Mouse (Mus musculus) midbrain, embryonic 13.5 days (tissue): ENCODE measurements around the gene Morn3. TPM values are rescaled to one million over a fixed set of nuclear protein-coding genes. Genes with fewer than 3 reads are reported as not detected.

Experiments
- ATAC-seq: fragments of 200-750 bp; cut with Nextera tagmentation; 2 replicates; pipeline ENCODE4 v1.8.0; 2017; ENCODE audit warnings: mild to moderate bottlenecking, moderate TSS enrichment, moderate library complexity
- H3K27ac ChIP-seq: fragments of 300-500 bp; sonication (generic); 2 replicates; pipeline ENCODE4 v1.5.1; 2015; ENCODE audit warnings: inconsistent platforms, mild to moderate bottlenecking, moderate library complexity
- H3K27me3 ChIP-seq: fragments of 300-500 bp; sonication (generic); 2 replicates; pipeline ENCODE4 v1.6.1; 2015; ENCODE audit warnings: mild to moderate bottlenecking, inconsistent platforms
- H3K36me3 ChIP-seq: fragments of 300-500 bp; sonication (generic); 2 replicates; pipeline ENCODE4 v1.6.1; 2015; ENCODE audit warnings: mild to moderate bottlenecking, inconsistent platforms
- H3K4me1 ChIP-seq: fragments of 300-500 bp; sonication (generic); replicated peaks from 2 replicates; pipeline ENCODE4 v1.6.1; 2015; ENCODE audit warnings: inconsistent platforms
- H3K4me2 ChIP-seq: fragments of 300-500 bp; sonication (generic); replicated peaks from 2 replicates; pipeline ENCODE4 v1.6.1; 2015; ENCODE audit warnings: moderate library complexity, mild to moderate bottlenecking, inconsistent platforms
- H3K4me3 ChIP-seq: fragments of 300-500 bp; sonication (generic); replicated peaks from 2 replicates; pipeline ENCODE4 v1.5.1; 2015; ENCODE audit warnings: mild to moderate bottlenecking, inconsistent platforms
- H3K9ac ChIP-seq: fragments of 300-500 bp; sonication (generic); replicated peaks from 2 replicates; pipeline ENCODE4 v1.6.1; 2015; ENCODE audit warnings: mild to moderate bottlenecking, inconsistent platforms
- H3K9me3 ChIP-seq: fragments of 300-500 bp; sonication (generic); 2 replicates; pipeline ENCODE4 v1.6.1; 2016; ENCODE audit warnings: mild to moderate bottlenecking, inconsistent platforms
- WGBS: fragments of 180-500 bp; shearing (Covaris S2); methylation state at CpG from one replicate; pipeline ENCODE4 v1.1.7; 2015; 5-methylcytosine and 5-hydroxymethylcytosine counted together
- polyA plus RNA-seq: library from polyadenylated mRNA; unstranded; fragments of >200 nt; fragmentation: Nextera tagmentation; extraction: Ambion mirVana; gene quantifications from 2 replicates; pipeline ENCODE4 v1.2.1, GENCODE M21; 2015

The Morn3 gene
- polyA plus RNA-seq, 1 experiment from 2014 or later: 0.32 TPM

GRCm38 (mm10) chr5:123058251-123059102 lies 11.7 kb upstream of the Morn3 start:
- Histone ChIP-seq H3K9ac (peak overlapping the region; percentile 40), H3K27ac (peak overlapping the region; percentile 62; the same call in 1 of the 2 replicates), H3K27me3 (no peaks in the 10 kb centered on the region), H3K4me3 (peak overlapping the region; percentile 42), H3K4me1 (no peaks in the 10 kb centered on the region), H3K4me2 (peak overlapping the region; percentile 49), H3K36me3 (no peaks in the 10 kb centered on the region), H3K9me3 (no peaks in the 10 kb centered on the region)
- peak; percentile 41; the same call in 1 of the 2 replicates for ATAC-seq
- WGBS: 47% methylated on average over 16 of the region's 16 CpGs

GRCm38 (mm10) chr5:123057366-123058250 lies 10.8 kb upstream of the Morn3 start:
- Histone ChIP-seq H3K36me3 (no peaks in the 10 kb centered on the region), H3K4me2 (peak overlapping the region; percentile 49), H3K9ac (peak overlapping the region; percentile 40), H3K27ac (0 out of 2 replicates have a peak overlapping the region, but pooled peaks have one; percentile 68), H3K4me3 (peak overlapping the region; percentile 42), H3K4me1 (no peaks in the 10 kb centered on the region), H3K27me3 (no peaks in the 10 kb centered on the region), H3K9me3 (no peaks in the 10 kb centered on the region)
- 8% methylated on average over 48 of the region's 48 CpGs for WGBS
- ATAC-seq: peak; percentile 94

- no peaks in the 10 kb centered on the region for H3K27me3 ChIP-seq
- no peak overlapping the region for H3K4me3 ChIP-seq
- no peak overlapping the region for H3K9ac ChIP-seq
- 81% methylated on average over 5 of the region's 5 CpGs for WGBS
- no peak for ATAC-seq
- peaks cover 7% of the 10 kb centered on the region for H3K4me1 ChIP-seq
- no peaks in the 10 kb centered on the region for H3K9me3 ChIP-seq
- H3K27ac ChIP-seq: no peak overlapping the region
- no peak overlapping the region for H3K4me2 ChIP-seq
- H3K36me3 ChIP-seq: no peaks in the 10 kb centered on the region
Measured at GRCm38 (mm10) chr5:123051736-123052135, 4.9 kb upstream of the Morn3 start.

- Histone ChIP-seq H3K27ac (no peak overlapping the region), H3K4me2 (no peak overlapping the region), H3K4me3 (no peak overlapping the region), H3K4me1 (peaks cover 9% of the 10 kb centered on the region), H3K9me3 (no peaks in the 10 kb centered on the region), H3K9ac (no peak overlapping the region), H3K36me3 (no peaks in the 10 kb centered on the region), H3K27me3 (no peaks in the 10 kb centered on the region)
- WGBS: 87% methylated on average over 9 of the region's 9 CpGs
- no peak for ATAC-seq
Measured at GRCm38 (mm10) chr5:123050918-123051317, 4.1 kb upstream of the Morn3 start.

GRCm38 (mm10) chr5:123049271-123049670 lies 2.5 kb upstream of the Morn3 start:
- Histone ChIP-seq H3K36me3 (no peaks in the 10 kb centered on the region), H3K4me3 (peak overlapping the region; percentile 10; the same call in 1 of the 2 replicates), H3K9ac (peak overlapping the region; percentile 46), H3K4me2 (peak overlapping the region; percentile 42), H3K9me3 (no peaks in the 10 kb centered on the region), H3K4me1 (peaks cover 9% of the 10 kb centered on the region), H3K27me3 (no peaks in the 10 kb centered on the region), H3K27ac (no peak overlapping the region)
- peak; percentile 45; the same call in 1 of the 2 replicates for ATAC-seq
- WGBS: 3% methylated on average over 12 of the region's 12 CpGs

- Histone ChIP-seq H3K4me2 (no peak overlapping the region), H3K4me1 (peaks cover 9% of the 10 kb centered on the region), H3K27ac (no peak overlapping the region), H3K36me3 (no peaks in the 10 kb centered on the region), H3K27me3 (no peaks in the 10 kb centered on the region), H3K4me3 (no peak overlapping the region), H3K9ac (no peak overlapping the region), H3K9me3 (no peaks in the 10 kb centered on the region)
- 38% methylated on average over 9 of the region's 9 CpGs for WGBS
- ATAC-seq: no peak
Measured at GRCm38 (mm10) chr5:123045561-123046295, 1.1 kb downstream of the Morn3 start.

- no peak overlapping the region for H3K4me3 ChIP-seq
- peaks cover 9% of the 10 kb centered on the region; the same call in 1 of the 2 replicates for H3K4me1 ChIP-seq
- H3K27me3 ChIP-seq: no peaks in the 10 kb centered on the region; the same call in 1 of the 2 replicates
- H3K36me3 ChIP-seq: no peaks in the 10 kb centered on the region
- no peak overlapping the region for H3K4me2 ChIP-seq
- no peaks in the 10 kb centered on the region for H3K9me3 ChIP-seq
- WGBS: 18% methylated on average over 7 of the region's 7 CpGs
- H3K27ac ChIP-seq: no peak overlapping the region
- ATAC-seq: no peak
- H3K9ac ChIP-seq: no peak overlapping the region
Measured at GRCm38 (mm10) chr5:123043856-123044255, 3.0 kb downstream of the Morn3 start.

- Histone ChIP-seq H3K27ac (no peak overlapping the region), H3K4me1 (peaks cover 7% of the 10 kb centered on the region; the same call in 1 of the 2 replicates), H3K9ac (no peak overlapping the region), H3K9me3 (no peaks in the 10 kb centered on the region), H3K4me2 (no peak overlapping the region), H3K4me3 (no peak overlapping the region), H3K36me3 (no peaks in the 10 kb centered on the region), H3K27me3 (no peaks in the 10 kb centered on the region; the same call in 1 of the 2 replicates)
- 62% methylated on average over 7 of the region's 7 CpGs for WGBS
- no peak for ATAC-seq
Measured at GRCm38 (mm10) chr5:123040796-123041195, 6.0 kb downstream of the Morn3 start.

- peak overlapping the region; percentile 52 for H3K4me2 ChIP-seq
- peaks cover 7% of the 10 kb centered on the region; the same call in 1 of the 2 replicates for H3K4me1 ChIP-seq
- no peak overlapping the region for H3K9ac ChIP-seq
- H3K36me3 ChIP-seq: no peaks in the 10 kb centered on the region
- no peaks in the 10 kb centered on the region for H3K9me3 ChIP-seq
- ATAC-seq: no peak
- peak overlapping the region; percentile 20 for H3K4me3 ChIP-seq
- no peaks in the 10 kb centered on the region; the same call in 1 of the 2 replicates for H3K27me3 ChIP-seq
- no peak overlapping the region for H3K27ac ChIP-seq
- 3% methylated on average over 25 of the region's 25 CpGs for WGBS
Measured at GRCm38 (mm10) chr5:123039120-123039752, 7.6 kb downstream of the Morn3 start.

GRCm38 (mm10) chr5:123038115-123038514 lies 8.7 kb downstream of the Morn3 start:
- ATAC-seq: no peak
- no peaks in the 10 kb centered on the region for H3K9me3 ChIP-seq
- H3K27ac ChIP-seq: no peak overlapping the region
- peaks cover 7% of the 10 kb centered on the region; the same call in 1 of the 2 replicates for H3K4me1 ChIP-seq
- no peaks in the 10 kb centered on the region for H3K36me3 ChIP-seq
- no peak overlapping the region for H3K4me3 ChIP-seq
- WGBS: 88% methylated on average over 5 of the region's 5 CpGs
- no peaks in the 10 kb centered on the region; the same call in 1 of the 2 replicates for H3K27me3 ChIP-seq
- no peak overlapping the region for H3K9ac ChIP-seq
- H3K4me2 ChIP-seq: no peak overlapping the region

GRCm38 (mm10) chr5:123035564-123035963 lies 11.3 kb downstream of the Morn3 start:
- no peak for ATAC-seq
- Histone ChIP-seq H3K27ac (no peak overlapping the region), H3K9ac (no peak overlapping the region), H3K9me3 (no peaks in the 10 kb centered on the region), H3K4me2 (no peak overlapping the region), H3K4me3 (no peak overlapping the region), H3K36me3 (peaks cover 12% of the 10 kb centered on the region; the same call in 1 of the 2 replicates), H3K4me1 (peaks cover 7% of the 10 kb centered on the region; the same call in 1 of the 2 replicates), H3K27me3 (no peaks in the 10 kb centered on the region; the same call in 1 of the 2 replicates)
- 41% methylated on average over 6 of the region's 6 CpGs for WGBS
